Mouse (Mus musculus): Measurements from ENCODE around the gene Mtss1l.

Gene Mtss1l

DNA sequence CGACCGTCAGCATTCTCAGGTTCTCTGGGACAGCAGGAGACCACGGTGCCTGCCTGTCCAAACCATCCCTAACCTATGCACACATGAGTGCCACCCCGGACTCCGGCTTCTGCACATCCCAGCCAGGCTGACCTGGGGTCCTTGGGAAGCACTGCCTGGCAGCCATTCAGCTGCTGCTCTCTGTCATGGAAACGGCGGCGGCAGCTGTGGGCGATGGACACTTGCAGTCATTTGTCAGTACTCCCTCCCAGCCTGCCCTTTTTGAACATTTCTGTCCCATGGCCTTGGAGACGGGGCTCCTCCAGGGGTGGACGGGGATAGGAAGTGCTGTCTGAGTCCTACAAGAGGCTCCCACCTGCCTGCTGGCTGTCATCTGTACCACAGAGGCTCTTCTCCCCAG lies 12.8 kb upstream of the Mtss1l start:
- DNase-seq, result no peak

- DNase-seq, result no peak
Observed at GRCm38 (mm10) chr8:110710593-110710992, 10.7 kb upstream of the Mtss1l start.

DNA sequence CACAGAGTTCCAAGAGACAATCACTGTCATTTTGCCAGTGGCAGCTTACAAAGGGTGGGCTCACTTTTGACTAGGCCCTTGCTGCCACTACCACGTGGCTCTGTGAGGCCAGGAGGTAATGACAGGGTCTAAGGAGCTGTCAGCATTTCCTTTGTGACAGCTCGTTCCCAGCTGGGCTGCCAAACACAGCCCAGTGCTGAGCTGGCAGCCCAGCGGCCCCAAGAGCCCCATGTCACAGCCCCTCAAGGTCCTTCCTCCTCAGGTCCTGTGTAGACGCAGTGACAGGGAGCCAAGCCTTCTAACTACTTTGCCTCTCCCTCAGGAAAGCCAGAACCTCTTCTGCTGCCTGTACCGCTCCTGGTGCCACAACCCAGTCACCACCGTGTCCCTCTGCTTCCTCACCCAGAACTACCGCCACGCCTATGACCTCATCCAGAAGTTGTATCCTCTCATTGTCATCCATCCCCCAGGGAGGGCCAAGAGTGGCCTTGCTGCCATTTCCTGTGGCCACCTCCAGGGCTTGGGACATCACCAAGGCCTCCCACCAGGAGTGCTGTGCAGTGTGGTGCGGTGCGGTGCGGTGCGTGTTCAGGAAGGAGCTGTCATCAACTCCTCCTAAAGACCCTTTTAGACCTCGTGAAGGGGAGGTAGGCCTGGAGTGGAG lies 9.9 kb upstream of the Mtss1l start:
- DNase-seq, result peak; percentile 54 to 57

DNA sequence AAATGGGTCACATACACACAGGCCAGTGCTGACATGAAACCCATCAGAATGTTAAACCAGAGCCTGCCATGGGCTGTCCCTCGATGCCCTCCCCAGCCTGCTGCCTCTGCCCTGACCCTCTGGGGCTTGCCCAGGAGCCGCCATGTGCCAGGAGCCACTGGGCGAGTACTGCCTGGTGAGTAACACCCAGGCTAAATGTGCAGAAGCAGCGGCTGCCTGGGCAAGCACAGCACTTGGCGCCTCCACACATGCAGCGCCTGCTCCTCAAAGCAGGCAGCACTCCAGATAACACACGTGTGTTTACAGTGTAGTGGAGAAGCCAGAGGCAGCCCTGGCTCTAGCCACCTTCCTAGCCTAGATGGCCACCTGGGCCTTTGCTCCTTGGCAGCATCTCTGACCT lies 8.2 kb upstream of the Mtss1l start:
- DNase-seq, result no peak

DNA sequence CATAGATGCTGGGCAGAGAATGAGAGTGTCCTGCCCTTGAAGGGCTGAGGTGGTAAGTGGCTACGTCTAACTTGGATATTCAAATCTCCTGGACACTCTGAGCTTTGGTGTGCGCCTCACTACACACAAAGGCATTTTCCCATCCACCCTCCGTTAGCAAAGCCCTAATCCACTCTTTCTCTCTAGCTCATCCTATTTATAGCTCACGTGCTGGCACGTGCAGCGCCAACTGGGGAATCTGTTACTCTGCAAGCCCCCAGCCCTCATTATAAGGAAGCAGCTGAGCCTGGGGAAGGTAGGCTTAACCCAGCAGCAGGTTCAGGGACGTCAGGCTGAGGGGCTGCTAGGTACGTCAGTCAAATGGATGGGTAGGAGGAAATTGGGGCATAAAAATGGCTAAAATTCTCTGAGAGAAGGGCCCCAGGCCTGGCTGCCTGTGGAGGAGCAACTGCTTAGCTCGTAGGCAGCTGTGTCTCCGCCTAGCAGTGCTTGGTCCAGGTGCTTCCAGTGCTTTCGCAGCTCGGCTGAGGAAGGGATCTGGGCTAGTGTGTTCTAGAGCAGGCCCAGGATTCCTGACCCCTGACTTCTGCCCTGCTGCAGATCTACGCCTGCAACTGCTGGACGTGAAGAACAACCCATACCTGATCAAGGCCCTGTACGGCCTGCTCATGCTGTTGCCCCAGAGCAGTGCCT lies 6.3 kb upstream of the Mtss1l start:
- no peak for DNase-seq

DNA sequence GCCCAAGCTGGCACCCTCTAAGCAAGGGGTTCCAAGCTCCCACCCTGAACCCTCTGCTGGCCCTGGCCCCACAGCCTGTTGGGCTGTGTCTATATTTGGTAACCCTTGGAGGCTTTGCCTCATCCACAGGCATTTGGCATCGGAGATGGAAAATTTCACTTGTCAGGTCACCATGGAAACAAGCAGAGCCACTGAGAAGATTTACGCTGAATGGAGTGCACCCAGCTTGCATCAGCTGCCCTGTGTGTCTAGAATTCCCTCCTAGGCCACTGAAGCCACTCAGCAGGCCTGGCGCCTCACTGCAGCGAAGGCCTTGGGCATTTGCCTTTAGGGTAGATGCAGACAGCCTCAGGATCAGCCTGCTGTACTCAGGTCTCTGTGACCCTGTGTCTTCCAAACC lies 5.2 kb upstream of the Mtss1l start:
- DNase-seq, result peak; percentile 32 to 52

GRCm38 (mm10) chr8:110717131-110717530 lies 4.1 kb upstream of the Mtss1l start:
- DNase-seq, result no peak

- DNase-seq, result no peak
Observed at GRCm38 (mm10) chr8:110718209-110718968, 2.9 kb upstream of the Mtss1l start.

DNA sequence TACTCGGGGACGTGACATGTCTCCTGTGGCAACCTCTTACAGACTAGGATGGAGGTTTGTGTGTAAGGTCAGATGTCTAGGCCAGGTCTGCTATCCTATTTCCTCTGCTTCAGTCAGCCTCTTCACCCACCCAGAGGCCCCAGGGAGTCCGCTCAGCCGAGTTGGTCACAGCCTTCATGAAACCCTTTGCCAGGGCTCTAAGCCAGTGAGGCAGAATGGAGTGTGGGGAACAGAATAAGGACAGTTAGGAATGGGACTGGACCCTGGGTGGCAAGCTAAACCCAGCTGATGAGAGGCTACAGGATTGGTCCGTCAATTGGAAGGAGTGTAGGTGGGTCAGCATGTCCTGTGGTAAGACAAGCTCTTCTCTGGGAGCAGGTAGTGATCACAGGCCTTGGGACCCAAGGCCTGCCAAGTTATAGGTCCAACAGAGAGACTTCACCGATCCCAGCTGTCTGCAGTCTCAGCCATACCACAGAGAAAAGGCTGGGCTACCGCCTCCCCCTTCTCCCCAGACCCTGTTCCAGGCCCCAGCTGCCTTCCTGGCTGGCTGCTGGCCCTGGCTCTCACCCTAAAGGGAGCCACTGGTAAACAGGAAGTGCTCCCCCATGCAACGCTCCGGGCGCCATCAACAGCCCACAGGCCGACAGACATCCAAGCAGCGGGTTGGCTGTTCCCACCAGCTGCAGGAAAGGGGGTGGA lies 2.2 kb upstream of the Mtss1l start:
- DNase-seq, result peak; percentile 44 to 47

GRCm38 (mm10) chr8:110719898-110720653 lies 1.2 kb upstream of the Mtss1l start:
- no peak for DNase-seq

DNA sequence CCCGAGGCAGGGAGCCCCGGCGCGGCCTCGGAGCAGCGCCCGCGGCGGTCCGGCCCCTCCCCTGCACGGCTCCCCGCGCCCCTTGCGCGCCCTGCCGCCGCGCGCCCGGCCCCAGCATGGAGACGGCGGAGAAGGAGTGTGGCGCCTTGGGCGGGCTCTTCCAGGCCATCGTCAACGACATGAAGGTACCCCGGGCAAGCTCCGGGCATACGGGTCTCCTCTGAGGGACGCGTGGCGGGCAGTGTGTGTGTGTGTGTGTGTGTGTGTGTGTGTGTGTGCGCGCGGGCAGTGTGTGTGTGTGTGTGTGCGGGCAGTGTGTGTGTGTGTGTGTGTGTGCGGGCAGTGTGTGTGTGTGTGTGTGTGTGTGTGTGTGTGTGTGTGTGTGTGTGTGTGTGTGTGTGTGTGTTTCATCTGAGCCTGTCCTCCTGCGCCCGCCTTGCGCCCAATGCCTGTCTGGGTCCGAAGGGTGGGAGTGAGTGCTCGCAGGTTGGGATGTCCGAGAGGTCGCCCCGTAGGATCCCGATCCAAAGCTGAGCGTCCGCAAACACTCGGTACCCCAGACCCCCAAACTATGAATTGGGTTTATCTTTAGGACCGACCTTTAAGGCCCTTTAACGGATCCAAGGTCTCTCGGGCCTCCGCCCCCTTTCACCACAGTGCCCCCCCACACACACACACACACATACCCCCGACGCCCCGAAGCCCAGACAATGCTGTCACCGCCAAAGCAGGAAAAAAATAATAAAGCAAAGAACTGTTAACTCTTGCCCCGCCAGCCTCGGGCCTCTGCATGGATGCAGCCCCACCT lies 534 bp downstream of the Mtss1l start:
- no peak for DNase-seq

GRCm38 (mm10) chr8:110722414-110723011 lies 1.2 kb downstream of the Mtss1l start:
- no peak for DNase-seq

DNA sequence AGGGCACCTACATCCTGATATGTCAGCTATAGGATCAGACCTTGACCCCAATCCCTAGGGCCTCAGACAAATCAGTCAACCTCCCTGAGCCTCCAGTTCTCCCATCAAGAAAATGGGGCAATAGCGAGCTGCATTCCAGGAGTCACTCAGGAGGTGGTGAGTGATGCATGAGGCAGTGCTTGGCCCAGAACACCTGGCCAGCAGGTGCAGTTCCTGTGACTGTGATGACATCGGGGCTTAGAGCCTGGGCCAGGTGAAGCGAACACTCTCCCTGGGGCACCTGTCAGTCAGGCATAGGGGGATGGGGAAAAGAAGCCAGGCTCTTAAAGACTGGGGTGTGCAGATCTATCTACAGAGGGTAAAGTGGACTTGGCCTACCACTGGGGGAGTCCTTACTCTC lies 3.2 kb downstream of the Mtss1l start:
- DNase-seq, result no peak

- DNase-seq, result no peak
Observed at GRCm38 (mm10) chr8:110725084-110725838, 4.0 kb downstream of the Mtss1l start.

DNA sequence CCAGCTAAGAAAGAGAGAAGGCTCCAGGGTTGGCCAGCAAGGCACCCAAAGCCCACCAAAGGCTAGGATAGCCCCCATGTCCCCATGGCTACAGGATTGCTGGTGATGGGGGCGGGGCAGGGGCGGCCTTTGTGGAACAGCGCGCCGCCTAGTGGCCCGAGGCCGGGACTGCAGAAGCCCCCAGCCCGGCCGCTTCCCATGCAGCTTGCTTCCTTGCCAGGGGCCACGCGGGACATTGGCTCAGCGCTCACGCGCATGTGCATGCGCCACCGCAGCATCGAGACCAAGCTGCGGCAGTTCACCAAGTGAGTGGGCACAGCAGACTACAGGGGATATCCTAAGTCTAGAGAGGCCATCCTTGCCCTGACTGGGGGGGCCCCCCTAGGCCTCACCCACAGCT lies 5.6 kb downstream of the Mtss1l start:
- DNase-seq, result peak in 1 of 2 experiments; percentile 47

DNA sequence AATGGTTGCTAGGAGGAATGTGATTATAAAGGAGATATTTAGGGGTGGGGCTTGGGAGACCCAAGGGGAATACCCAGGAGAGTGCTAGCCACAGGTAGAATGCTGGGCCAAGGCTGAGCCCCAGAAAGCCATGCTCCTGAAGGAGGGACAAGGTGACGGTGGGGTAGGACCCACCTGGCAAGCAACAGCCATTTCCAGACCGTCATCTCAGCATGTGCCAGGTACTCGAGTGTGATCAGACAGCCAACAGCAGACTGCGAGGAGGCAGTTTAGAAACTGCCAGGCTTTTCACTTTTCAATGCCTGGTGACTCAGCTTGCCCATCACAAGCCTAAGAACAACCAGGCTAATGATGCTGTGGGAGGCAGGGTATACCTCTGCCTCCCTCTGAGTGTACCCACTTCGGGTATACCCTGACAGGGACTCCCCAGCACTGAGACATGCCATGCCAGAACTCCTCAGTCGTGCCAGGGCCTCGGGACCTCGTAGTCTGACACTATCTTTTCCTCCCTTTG lies 10.1 kb downstream of the Mtss1l start:
- no peak for DNase-seq

- DNase-seq, result no peak
Observed at GRCm38 (mm10) chr8:110733036-110733435, 11.8 kb downstream of the Mtss1l start.

DNA sequence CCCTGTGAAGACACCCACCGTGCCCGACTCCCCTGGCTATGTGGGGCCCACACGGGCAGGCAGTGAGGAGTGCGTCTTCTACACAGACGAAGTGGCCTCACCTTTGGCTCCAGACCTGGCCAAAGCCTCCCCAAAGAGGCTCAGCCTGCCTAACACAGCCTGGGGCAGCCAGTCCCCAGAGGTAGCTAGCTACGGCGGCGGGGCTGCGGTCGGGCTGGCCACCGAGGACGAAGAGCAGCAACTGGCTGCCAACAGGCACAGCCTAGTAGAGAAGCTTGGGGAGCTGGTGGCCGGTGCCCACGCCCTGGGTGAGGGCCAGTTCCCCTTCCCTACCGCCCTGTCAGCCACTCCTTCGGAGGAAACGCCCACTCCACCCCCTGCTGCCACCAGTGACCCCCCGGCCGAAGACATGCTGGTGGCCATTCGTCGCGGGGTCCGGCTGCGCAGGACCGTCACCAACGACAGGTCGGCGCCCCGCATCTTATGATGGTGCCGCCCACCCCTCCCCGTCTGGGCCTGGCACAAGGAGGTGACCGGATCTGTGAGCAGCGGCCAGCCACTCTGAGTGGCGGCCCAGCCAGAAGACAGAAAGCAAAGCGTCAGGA lies 17.4 kb downstream of the Mtss1l start:
- DNase-seq, result no peak

- DNase-seq, result no peak
Observed at GRCm38 (mm10) chr8:110740629-110741175, 19.4 kb downstream of the Mtss1l start.

Measured in kidney, adult 8-10 months (tissue).